Mouse (Mus musculus) kidney, adult 2 months (tissue): ENCODE results near the gene Gabbr1. TPM values are rescaled to one million over a fixed set of nuclear protein-coding genes. Genes with fewer than 3 reads are reported as not detected.

Experiments used
- DNase-seq: peaks from one replicate; pipeline ENCODE4 v3.0.0; 2021
- H3K27ac ChIP-seq: fragments of 200-500 bp; 2 replicates; pipeline ENCODE4 v1.5.1; 2012; ENCODE audit warnings: low read depth, low read length, control low read depth, inconsistent platforms; ENCODE audit not compliant: insufficient read depth
- H3K27me3 ChIP-seq: fragments of 200-500 bp; replicated peaks from 2 replicates; pipeline ENCODE4 v1.6.1; 2012; ENCODE audit warnings: mild to moderate bottlenecking, moderate library complexity, low read length, inconsistent platforms; ENCODE audit not compliant: control insufficient read depth, insufficient read depth
- H3K36me3 ChIP-seq: fragments of 200-500 bp; 2 replicates; pipeline ENCODE4 v1.6.1; 2012; ENCODE audit warnings: mild to moderate bottlenecking, moderate library complexity, low read length, inconsistent platforms; ENCODE audit not compliant: control insufficient read depth, insufficient read depth
- H3K4me1 ChIP-seq: fragments of 200-500 bp; 2 replicates; pipeline ENCODE4 v1.6.1; 2011; ENCODE audit warnings: low read length; ENCODE audit not compliant: control insufficient read depth, insufficient read depth
- H3K4me3 ChIP-seq: fragments of 200-500 bp; 2 replicates; pipeline ENCODE4 v1.5.1; 2011; ENCODE audit warnings: mild to moderate bottlenecking, low read depth, low read length, control low read depth; ENCODE audit not compliant: insufficient read depth
- CTCF ChIP-seq: fragments of 200-500 bp; conservative IDR thresholded peaks from 2 replicates; pipeline ENCODE4 v1.5.1; 2011; ENCODE audit warnings: low read depth, mild to moderate bottlenecking, control low read depth, low read length, moderate library complexity, mixed read lengths; ENCODE audit not compliant: insufficient read depth, insufficient read length
- POLR2A ChIP-seq: fragments of 200-500 bp; IDR thresholded peaks from one replicate; pipeline ENCODE4 v1.6.1; 2011; ENCODE audit warnings: low read depth, low read length, control low read depth
- WGBS: fragments of 180-500 bp; shearing (Covaris S2); methylation state at CpG from one replicate; pipeline ENCODE4 v1.1.7; 2018; 5-methylcytosine and 5-hydroxymethylcytosine counted together
- polyA plus RNA-seq: library from polyadenylated mRNA; depleted of rRNA; stranded (reverse); fragments of >200 nt; gene quantifications from 2 replicates; pipeline ENCODE4 v1.2.3, GENCODE M21; 2012

Gene Gabbr1
- polyA plus RNA-seq, 1 experiment: 21.0 TPM

DNA sequence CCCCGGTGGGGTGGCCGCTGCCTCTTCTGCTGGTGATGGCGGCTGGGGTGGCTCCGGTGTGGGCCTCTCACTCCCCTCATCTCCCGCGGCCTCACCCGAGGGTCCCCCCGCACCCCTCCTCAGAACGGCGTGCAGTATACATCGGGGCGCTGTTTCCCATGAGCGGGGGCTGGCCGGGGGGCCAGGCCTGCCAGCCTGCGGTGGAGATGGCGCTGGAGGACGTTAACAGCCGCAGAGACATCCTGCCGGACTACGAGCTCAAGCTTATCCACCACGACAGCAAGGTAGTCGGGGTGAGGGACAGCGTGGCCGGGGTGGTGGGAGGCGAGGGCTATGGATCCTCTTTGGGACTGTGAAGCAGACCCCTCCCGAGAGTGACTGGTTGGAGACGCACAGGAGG, 5.1 kb downstream of the Gabbr1 start:
- Histone ChIP-seq H3K4me1 (no peaks in the 10 kb centered on the region; the same call in 1 of the 2 replicates), H3K27me3 (no peaks in the 10 kb centered on the region), H3K4me3 (peak overlapping the region; percentile 55; the same call in 1 of the 2 replicates), H3K36me3 (no peaks in the 10 kb centered on the region; the same call in 1 of the 2 replicates), H3K27ac (no peak overlapping the region)
- DNase-seq: no peak
- TF ChIP-seq CTCF (no peak), POLR2A (no peak)
- 26% methylated on average over 27 of the region's 27 CpGs for WGBS

GRCm38 (mm10) chr17:37051745-37052144, 6.0 kb downstream of the Gabbr1 start:
- no peak overlapping the region for H3K4me3 ChIP-seq
- DNase-seq: no peak
- TF ChIP-seq CTCF: no peak
- TF ChIP-seq POLR2A: no peak
- H3K36me3 ChIP-seq: no peaks in the 10 kb centered on the region; the same call in 1 of the 2 replicates
- no peaks in the 10 kb centered on the region for H3K27me3 ChIP-seq
- 67% methylated on average over 4 of the region's 4 CpGs for WGBS
- no peaks in the 10 kb centered on the region; the same call in 1 of the 2 replicates for H3K4me1 ChIP-seq
- H3K27ac ChIP-seq: no peak overlapping the region

GRCm38 (mm10) chr17:37056957-37057356, 11.2 kb downstream of the Gabbr1 start:
- Histone ChIP-seq H3K4me1 (no peaks in the 10 kb centered on the region), H3K27me3 (no peaks in the 10 kb centered on the region), H3K27ac (no peak overlapping the region), H3K4me3 (no peak overlapping the region), H3K36me3 (no peaks in the 10 kb centered on the region; the same call in 1 of the 2 replicates)
- WGBS: 92% methylated on average over 6 of the region's 6 CpGs
- TF ChIP-seq POLR2A (no peak), CTCF (no peak)
- no peak for DNase-seq

GRCm38 (mm10) chr17:37061435-37061834, 15.7 kb downstream of the Gabbr1 start:
- H3K36me3 ChIP-seq: peaks cover 2% of the 10 kb centered on the region; the same call in 1 of the 2 replicates
- H3K27ac ChIP-seq: no peak overlapping the region
- WGBS: 90% methylated on average over 3 of the region's 3 CpGs
- H3K4me3 ChIP-seq: no peak overlapping the region
- TF ChIP-seq POLR2A (no peak), CTCF (no peak)
- no peaks in the 10 kb centered on the region for H3K4me1 ChIP-seq
- H3K27me3 ChIP-seq: no peaks in the 10 kb centered on the region
- no peak for DNase-seq

GRCm38 (mm10) chr17:37062101-37062641, 16.4 kb downstream of the Gabbr1 start:
- H3K36me3 ChIP-seq: peaks cover 2% of the 10 kb centered on the region; the same call in 1 of the 2 replicates
- no peak overlapping the region for H3K27ac ChIP-seq
- 91% methylated on average over 10 of the region's 10 CpGs for WGBS
- DNase-seq: no peak
- H3K4me1 ChIP-seq: no peaks in the 10 kb centered on the region
- H3K27me3 ChIP-seq: no peaks in the 10 kb centered on the region
- no peak overlapping the region for H3K4me3 ChIP-seq
- TF ChIP-seq POLR2A (no peak), CTCF (no peak)

GRCm38 (mm10) chr17:37063063-37063462, 17.3 kb downstream of the Gabbr1 start:
- Histone ChIP-seq H3K36me3 (peaks cover 2% of the 10 kb centered on the region; the same call in 1 of the 2 replicates), H3K4me1 (no peaks in the 10 kb centered on the region)

GRCm38 (mm10) chr17:37063686-37064495, 18.1 kb downstream of the Gabbr1 start:
- H3K4me1 ChIP-seq: no peaks in the 10 kb centered on the region
- no peak for TF ChIP-seq CTCF
- TF ChIP-seq POLR2A: no peak
- no peaks in the 10 kb centered on the region for H3K27me3 ChIP-seq
- peaks cover 2% of the 10 kb centered on the region; the same call in 1 of the 2 replicates for H3K36me3 ChIP-seq
- H3K4me3 ChIP-seq: no peak overlapping the region
- DNase-seq: no peak
- no peak overlapping the region for H3K27ac ChIP-seq
- 87% methylated on average over 11 of the region's 11 CpGs for WGBS

More at GRCm38 (mm10) chr17:37063063-37063462, 17.3 kb downstream of the Gabbr1 start:
- no peak overlapping the region for H3K4me3 ChIP-seq
- no peaks in the 10 kb centered on the region for H3K27me3 ChIP-seq
- 78% methylated on average over 10 of the region's 10 CpGs for WGBS
- no peak for DNase-seq
- H3K27ac ChIP-seq: no peak overlapping the region
- TF ChIP-seq POLR2A (no peak), CTCF (no peak)
